Mouse (Mus musculus) hindbrain, embryonic 16.5 days (tissue): ENCODE measurements around the gene Sirt6. TPM values are rescaled to one million over a fixed set of nuclear protein-coding genes. Genes with fewer than 3 reads are reported as not detected.
"Not testable (repeated sequence)": the region's sequence is repeated elsewhere in the genome, so short reads cannot be mapped to it uniquely, and the experiment has no call there.

Source experiments
- ATAC-seq: fragments of 200-750 bp; cut with Nextera tagmentation; 2 replicates; pipeline ENCODE4 v1.8.0; 2017; ENCODE audit warnings: moderate TSS enrichment, moderate library complexity
- H3K27ac ChIP-seq: fragments of 300-500 bp; sonication (generic); 2 replicates; pipeline ENCODE4 v1.5.1; 2014; ENCODE audit warnings: low read depth, mild to moderate bottlenecking, control low read depth, low read length, moderate library complexity
- H3K27me3 ChIP-seq: fragments of 300-500 bp; sonication (generic); replicated peaks from 2 replicates; pipeline ENCODE4 v1.6.1; 2014; ENCODE audit warnings: low read length; ENCODE audit not compliant: control insufficient read depth, insufficient read depth
- H3K36me3 ChIP-seq: fragments of 300-500 bp; sonication (generic); 2 replicates; pipeline ENCODE4 v1.6.1; 2014; ENCODE audit warnings: mild to moderate bottlenecking, low read length, moderate library complexity, mixed read lengths; ENCODE audit not compliant: control insufficient read depth, insufficient read depth
- H3K4me1 ChIP-seq: fragments of 300-500 bp; sonication (generic); 2 replicates; pipeline ENCODE4 v1.6.1; 2014; ENCODE audit warnings: low read depth, low read length; ENCODE audit not compliant: control insufficient read depth, insufficient read depth
- H3K4me2 ChIP-seq: fragments of 300-500 bp; sonication (generic); 2 replicates; pipeline ENCODE4 v1.6.1; 2014; ENCODE audit warnings: mild to moderate bottlenecking, low read length, control low read depth, moderate library complexity
- H3K4me3 ChIP-seq: fragments of 300-500 bp; sonication (generic); 2 replicates; pipeline ENCODE4 v1.5.1; 2014; ENCODE audit warnings: mild to moderate bottlenecking, low read length, control low read depth, moderate library complexity
- H3K9ac ChIP-seq: fragments of 300-500 bp; sonication (generic); 2 replicates; pipeline ENCODE4 v1.6.1; 2014; ENCODE audit warnings: low read depth, mild to moderate bottlenecking, control low read depth, low read length, moderate library complexity
- H3K9me3 ChIP-seq: fragments of 300-500 bp; sonication (generic); 2 replicates; pipeline ENCODE4 v1.6.1; 2014; ENCODE audit warnings: mild to moderate bottlenecking, low read length, moderate library complexity; ENCODE audit not compliant: control insufficient read depth
- WGBS: fragments of 180-500 bp; shearing (Covaris S2); extraction: QIAGEN DNeasy Blood & Tissue Kit; methylation state at CpG from one replicate; pipeline ENCODE4 v1.1.7; 2014; 5-methylcytosine and 5-hydroxymethylcytosine counted together
- polyA plus RNA-seq: library from polyadenylated mRNA; unstranded; fragments of >200 nt; fragmentation: Nextera tagmentation; extraction: Ambion mirVana; gene quantifications from 2 replicates; pipeline ENCODE4 v1.2.1, GENCODE M21; 2015

Gene Sirt6
- 35.8 and 46.0 TPM in 2 replicates for polyA plus RNA-seq

GRCm38 (mm10) chr10:81626994-81627835 lies at the start of gene Sirt6:
Sirt6 (minus strand) TSS chr10:81627797.
- Histone ChIP-seq H3K9ac (peak within 1 kb of the TSS; percentile 87), H3K4me1 (peaks cover 16% of the 10 kb centered on the region), H3K4me3 (peak within 1 kb of the TSS; percentile 84), H3K27me3 (peaks cover 4% of the 10 kb centered on the region; the same call in 1 of the 2 replicates), H3K4me2 (peak within 1 kb of the TSS; percentile 93), H3K9me3 (no peaks in the 10 kb centered on the region), H3K36me3 (peaks cover 11% of the 10 kb centered on the region), H3K27ac (peak within 1 kb of the TSS; percentile 87)
- ATAC-seq = peak; percentile 90
- WGBS = 5% methylated on average over 40 of the region's 40 CpGs

GRCm38 (mm10) chr10:81656174-81656573 lies 28.6 kb upstream of the Sirt6 start:
- ATAC-seq = no peak
- Histone ChIP-seq H3K4me1 (no peaks in the 10 kb centered on the region), H3K27me3 (no peaks in the 10 kb centered on the region), H3K9me3 (peaks cover 36% of the 10 kb centered on the region), H3K4me2 (no peak overlapping the region), H3K36me3 (peaks cover 31% of the 10 kb centered on the region), H3K9ac (no peak overlapping the region), H3K4me3 (no peak overlapping the region), H3K27ac (no peak overlapping the region)
- WGBS = 100% methylated on average over 2 of the region's 2 CpGs

GRCm38 (mm10) chr10:81655178-81655577 lies 27.6 kb upstream of the Sirt6 start:
- peaks cover 36% of the 10 kb centered on the region for H3K9me3 ChIP-seq
- no peak overlapping the region for H3K4me2 ChIP-seq
- H3K4me1 ChIP-seq = peaks cover under 1% of the 10 kb centered on the region; the same call in 1 of the 2 replicates
- H3K4me3 ChIP-seq = no peak overlapping the region
- no peaks in the 10 kb centered on the region for H3K27me3 ChIP-seq
- H3K27ac ChIP-seq = no peak overlapping the region
- 95% methylated on average over 10 of the region's 10 CpGs for WGBS
- H3K9ac ChIP-seq = no peak overlapping the region
- peaks cover 31% of the 10 kb centered on the region for H3K36me3 ChIP-seq
- no peak for ATAC-seq

- Histone ChIP-seq H3K27ac (peak within 1 kb of the TSS; percentile 79), H3K9ac (peak within 1 kb of the TSS; percentile 64), H3K4me3 (peak within 1 kb of the TSS; percentile 49), H3K4me2 (peak within 1 kb of the TSS; percentile 69)
- H3K36me3 ChIP-seq, H3K9me3 ChIP-seq, H3K4me1 ChIP-seq, H3K27me3 ChIP-seq: not testable (repeated sequence)
- ATAC-seq = peak; percentile 96
- WGBS = 3% methylated on average over 25 of the region's 52 CpGs
Measured at GRCm38 (mm10) chr10:81648803-81649775, 21.5 kb upstream of the Sirt6 start, which contains the start of gene Gm10778. Gm10778 (plus strand) TSS chr10:81649059.

DNA sequence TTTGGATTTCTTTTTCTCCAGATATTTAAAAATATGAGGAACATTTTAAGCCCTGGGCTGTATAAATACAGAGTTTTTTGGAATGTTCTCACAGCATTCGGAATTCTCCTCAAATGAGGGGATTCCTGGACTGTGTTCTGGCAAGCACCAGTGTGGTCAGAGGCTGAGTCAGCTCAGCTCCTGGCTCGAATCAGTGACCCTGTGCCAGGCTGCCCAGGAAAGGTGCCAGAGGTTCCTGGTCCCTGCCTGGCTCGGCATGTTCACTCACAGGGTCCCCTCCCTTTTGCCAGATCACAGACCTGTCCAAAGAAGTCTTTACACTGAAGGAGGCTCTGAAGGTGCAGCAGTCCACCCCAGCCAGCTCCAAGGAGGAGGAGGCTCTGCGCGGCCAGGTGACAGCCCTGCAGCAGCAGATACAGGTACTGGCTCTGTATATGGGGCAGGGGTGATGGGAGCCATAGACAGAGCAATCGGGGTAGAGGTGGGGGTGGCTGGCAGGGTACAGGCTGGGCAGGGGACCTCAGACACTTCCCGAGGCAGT lies 18.5 kb upstream of the Sirt6 start:
- Histone ChIP-seq H3K27me3 (no peaks in the 10 kb centered on the region), H3K4me1 (peaks cover 25% of the 10 kb centered on the region), H3K36me3 (no peaks in the 10 kb centered on the region), H3K4me2 (no peak overlapping the region), H3K9me3 (no peaks in the 10 kb centered on the region), H3K4me3 (no peak overlapping the region), H3K9ac (no peak overlapping the region), H3K27ac (no peak overlapping the region)
- WGBS = 81% methylated on average over 7 of the region's 7 CpGs
- no peak for ATAC-seq

- Histone ChIP-seq H3K27me3 (no peaks in the 10 kb centered on the region), H3K4me1 (peaks cover 28% of the 10 kb centered on the region)
Measured at GRCm38 (mm10) chr10:81645391-81645790, 17.8 kb upstream of the Sirt6 start.

DNA sequence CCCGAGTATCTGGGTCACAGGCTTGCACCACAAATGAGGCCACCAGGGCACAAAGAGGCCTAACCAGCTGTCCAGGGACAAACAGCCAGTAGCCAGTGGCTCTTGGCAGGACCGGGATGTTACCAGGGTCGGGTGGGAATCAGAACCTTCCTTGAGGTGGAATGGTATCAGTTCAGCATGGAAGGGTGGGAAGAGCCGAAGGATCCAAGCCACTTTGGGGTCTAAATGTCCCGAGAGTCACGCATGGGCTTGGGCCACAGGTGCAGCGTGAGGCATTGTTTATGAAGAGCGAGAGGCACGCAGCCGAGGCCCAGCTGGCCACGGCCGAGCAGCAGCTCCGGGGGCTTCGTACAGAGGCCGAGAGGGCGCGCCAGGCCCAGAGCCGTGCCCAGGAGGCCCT lies 17.1 kb upstream of the Sirt6 start:
- Histone ChIP-seq H3K36me3 (no peaks in the 10 kb centered on the region), H3K9ac (no peak overlapping the region), H3K9me3 (no peaks in the 10 kb centered on the region), H3K4me3 (no peak overlapping the region), H3K4me1 (peaks cover 24% of the 10 kb centered on the region), H3K4me2 (no peak overlapping the region), H3K27ac (no peak overlapping the region), H3K27me3 (no peaks in the 10 kb centered on the region)
- ATAC-seq = no peak
- WGBS = 84% methylated on average over 18 of the region's 18 CpGs

More at GRCm38 (mm10) chr10:81645391-81645790, 17.8 kb upstream of the Sirt6 start:
- H3K27ac ChIP-seq = no peak overlapping the region
- no peak overlapping the region for H3K4me2 ChIP-seq
- no peak overlapping the region for H3K4me3 ChIP-seq
- no peaks in the 10 kb centered on the region for H3K9me3 ChIP-seq
- H3K36me3 ChIP-seq = no peaks in the 10 kb centered on the region
- 89% methylated on average over 4 of the region's 4 CpGs for WGBS
- ATAC-seq = no peak
- H3K9ac ChIP-seq = no peak overlapping the region

- peak overlapping the region; percentile 95 for H3K9ac ChIP-seq
- no peaks in the 10 kb centered on the region for H3K27me3 ChIP-seq
- H3K9me3 ChIP-seq = no peaks in the 10 kb centered on the region
- peaks cover 24% of the 10 kb centered on the region for H3K4me1 ChIP-seq
- H3K4me3 ChIP-seq = peak overlapping the region; percentile 75
- WGBS = 62% methylated on average over 2 of the region's 2 CpGs
- H3K4me2 ChIP-seq = peak overlapping the region; percentile 92
- no peak; the same call in 1 of the 2 replicates for ATAC-seq
- no peaks in the 10 kb centered on the region for H3K36me3 ChIP-seq
- H3K27ac ChIP-seq = peak overlapping the region; percentile 97
Measured at GRCm38 (mm10) chr10:81644162-81644561, 16.6 kb upstream of the Sirt6 start.
